Mouse (Mus musculus): ENCODE results near the gene Olfr1371.
A peak's percentile ranks its signal among the peaks of the same experiment; 100 is the strongest.
"Not testable (repeated sequence)": the region's sequence is repeated elsewhere in the genome, so short reads cannot be mapped to it uniquely, and the experiment has no call there.

Olfr1371 gene

GRCm38 (mm10) chr11:52225986-52226599, 12.3 kb upstream of the Olfr1371 start:
- DNase-seq (ENCODE audit: low spot score) = no peak

GRCm38 (mm10) chr11:52223968-52224682, 10.3 kb upstream of the Olfr1371 start:
- DNase-seq (ENCODE audit: low spot score) = no peak

- DNase-seq (ENCODE audit: low spot score) = no peak
Measured at GRCm38 (mm10) chr11:52222891-52223290, 9.1 kb upstream of the Olfr1371 start.

- not testable (repeated sequence) for DNase-seq (ENCODE audit: low spot score)
Measured at GRCm38 (mm10) chr11:52221921-52222320, 8.1 kb upstream of the Olfr1371 start.

GRCm38 (mm10) chr11:52220282-52220681, 6.5 kb upstream of the Olfr1371 start:
- DNase-seq (ENCODE audit: low spot score) = peak; percentile 91

GRCm38 (mm10) chr11:52196496-52197023, 17.2 kb downstream of the Olfr1371 start:
- not testable (repeated sequence) for DNase-seq (ENCODE audit: low spot score)

GRCm38 (mm10) chr11:52180651-52181050, 33.1 kb downstream of the Olfr1371 start:
- not testable (repeated sequence) for DNase-seq (ENCODE audit: low spot score)

GRCm38 (mm10) chr11:52179897-52180296, 33.9 kb downstream of the Olfr1371 start:
- not testable (repeated sequence) for DNase-seq (ENCODE audit: low spot score)

- peak; percentile 30 for DNase-seq (ENCODE audit: low spot score)
Measured at GRCm38 (mm10) chr11:52168461-52168860, 45.3 kb downstream of the Olfr1371 start.

- peak; percentile 43 for DNase-seq (ENCODE audit: low spot score)
Measured at GRCm38 (mm10) chr11:52167901-52168302, 45.9 kb downstream of the Olfr1371 start.

GRCm38 (mm10) chr11:52167126-52167525, 46.7 kb downstream of the Olfr1371 start:
- no peak for DNase-seq (ENCODE audit: low spot score)

- no peak for DNase-seq (ENCODE audit: low spot score)
Measured at GRCm38 (mm10) chr11:52163926-52164325, 49.9 kb downstream of the Olfr1371 start.

Measured in retina, embryonic 14.5 days (tissue).